Mouse (Mus musculus): Measurements from ENCODE around the gene Nlrp6. TPM values are rescaled to one million over a fixed set of nuclear protein-coding genes. Genes with fewer than 3 reads are reported as not detected.
"Not testable (repeated sequence)": the region's sequence is repeated elsewhere in the genome, so short reads cannot be mapped to it uniquely, and the experiment has no call there.

The Nlrp6 gene
- polyA plus RNA-seq, 1 experiment from 2014 or later, result 0.20 TPM

DNA sequence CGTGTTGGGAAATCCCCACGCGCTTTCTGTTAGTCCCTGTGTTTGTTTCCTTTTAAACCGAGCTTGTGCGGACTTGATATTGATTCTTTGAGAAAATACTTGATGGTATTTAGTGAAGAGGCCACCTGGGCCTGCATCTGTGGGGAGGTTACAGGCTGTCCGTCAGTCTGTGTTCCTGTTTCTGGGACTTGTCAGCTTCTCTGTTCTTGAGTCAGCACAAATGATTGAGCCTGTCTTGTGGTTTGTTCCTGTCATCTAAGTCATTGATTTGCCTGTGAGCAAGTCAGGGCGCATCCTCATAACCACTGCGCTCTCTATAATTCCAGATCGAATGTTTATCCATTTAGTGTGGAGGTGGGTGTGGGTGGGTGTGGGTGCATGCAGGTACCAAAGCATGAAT lies 56.0 kb downstream of the Nlrp6 start:
- not testable (repeated sequence) for H3K4me2 ChIP-seq; ATAC-seq (ENCODE audit: extremely low read depth, insufficient number of reproducible peaks, low FRiP score, low TSS enrichment); H3K4me1 ChIP-seq; H3K27ac ChIP-seq (replicated peaks); H3K4me3 ChIP-seq; H3K36me3 ChIP-seq; H3K9ac ChIP-seq; H3K9me3 ChIP-seq
- WGBS, result 83% methylated on average over 9 of the region's 9 CpGs
- peaks cover 30% of the 10 kb centered on the region for H3K27me3 ChIP-seq (replicated peaks)

Other genes starting within 250 kb of the Nlrp6 start
- gene Olfr45, start 239.0 kb upstream of the Nlrp6 start, polyA plus RNA-seq (2015; fragmentation: Nextera tagmentation; extraction: Ambion mirVana), result not detected in 2 replicates
- gene Olfr541, start 223.6 kb upstream of the Nlrp6 start, polyA plus RNA-seq (2015; fragmentation: Nextera tagmentation; extraction: Ambion mirVana), result not detected in 2 replicates
- gene Cyp2e1, start 157.2 kb upstream of the Nlrp6 start, polyA plus RNA-seq (2015; fragmentation: Nextera tagmentation; extraction: Ambion mirVana), result not detected in 2 replicates
- 0.23 and 0.29 TPM in 2 replicates for gene Syce1, start 133.1 kb upstream of the Nlrp6 start, polyA plus RNA-seq (2015; fragmentation: Nextera tagmentation; extraction: Ambion mirVana)
- 0.66 and 0.90 TPM in 2 replicates for gene Zfp941, start 98.7 kb upstream of the Nlrp6 start, polyA plus RNA-seq (2015; fragmentation: Nextera tagmentation; extraction: Ambion mirVana)
- 0.24 and 0.90 TPM in 2 replicates for gene Urah, start 85.9 kb upstream of the Nlrp6 start, polyA plus RNA-seq (2015; fragmentation: Nextera tagmentation; extraction: Ambion mirVana)
- not detected in 2 replicates for gene Scgb1c1, start 75.4 kb upstream of the Nlrp6 start, polyA plus RNA-seq (2015; fragmentation: Nextera tagmentation; extraction: Ambion mirVana)
- gene Odf3, start 73.1 kb upstream of the Nlrp6 start, polyA plus RNA-seq (2015; fragmentation: Nextera tagmentation; extraction: Ambion mirVana), result 0.09 TPM in 1 of 2 replicates, not detected in the other
- not detected in 2 replicates for gene Gm45785, start 64.6 kb upstream of the Nlrp6 start, polyA plus RNA-seq (2015; fragmentation: Nextera tagmentation; extraction: Ambion mirVana)
- 40.1 and 46.2 TPM in 2 replicates for gene Ric8a, start 63.9 kb upstream of the Nlrp6 start, polyA plus RNA-seq (2015; fragmentation: Nextera tagmentation; extraction: Ambion mirVana)
- gene Bet1l, start 63.3 kb upstream of the Nlrp6 start, polyA plus RNA-seq (2015; fragmentation: Nextera tagmentation; extraction: Ambion mirVana), result 28.6 and 29.0 TPM in 2 replicates
- gene Psmd13, start 38.9 kb upstream of the Nlrp6 start, polyA plus RNA-seq (2015; fragmentation: Nextera tagmentation; extraction: Ambion mirVana), result 164 and 190 TPM in 2 replicates
- 40.7 and 48.7 TPM in 2 replicates for gene Sirt3, start 38.6 kb upstream of the Nlrp6 start, polyA plus RNA-seq (2015; fragmentation: Nextera tagmentation; extraction: Ambion mirVana)
- 142 and 148 TPM in 2 replicates for gene Cox8b, start 20.5 kb upstream of the Nlrp6 start, polyA plus RNA-seq (2015; fragmentation: Nextera tagmentation; extraction: Ambion mirVana)
- gene Pgghg, start 20.5 kb downstream of the Nlrp6 start, polyA plus RNA-seq (2015; fragmentation: Nextera tagmentation; extraction: Ambion mirVana), result 13.1 and 13.8 TPM in 2 replicates
- gene Ifitm5, start 29.4 kb downstream of the Nlrp6 start, polyA plus RNA-seq (2015; fragmentation: Nextera tagmentation; extraction: Ambion mirVana), result 1.2 TPM in 2 replicates
- not detected in 2 replicates for gene Gm45717, start 35.0 kb downstream of the Nlrp6 start, polyA plus RNA-seq (2015; fragmentation: Nextera tagmentation; extraction: Ambion mirVana)
- gene Ifitm2, start 35.1 kb downstream of the Nlrp6 start, polyA plus RNA-seq (2015; fragmentation: Nextera tagmentation; extraction: Ambion mirVana), result 505 and 535 TPM in 2 replicates
- 9.7 and 15.9 TPM in 2 replicates for gene Ifitm1, start 46.3 kb downstream of the Nlrp6 start, polyA plus RNA-seq (2015; fragmentation: Nextera tagmentation; extraction: Ambion mirVana)
- 73.2 and 78.1 TPM in 2 replicates for gene Ifitm3, start 89.9 kb downstream of the Nlrp6 start, polyA plus RNA-seq (2015; fragmentation: Nextera tagmentation; extraction: Ambion mirVana)
- gene Ifitm6, start 97.0 kb downstream of the Nlrp6 start, polyA plus RNA-seq (2015; fragmentation: Nextera tagmentation; extraction: Ambion mirVana), result 0.24 and 0.31 TPM in 2 replicates
- gene Gm17387, start 108.2 kb downstream of the Nlrp6 start, polyA plus RNA-seq (2015; fragmentation: Nextera tagmentation; extraction: Ambion mirVana), result not detected in 2 replicates
- 1.6 and 2.7 TPM in 2 replicates for gene B4galnt4, start 140.2 kb downstream of the Nlrp6 start, polyA plus RNA-seq (2015; fragmentation: Nextera tagmentation; extraction: Ambion mirVana)
- 0.31 and 0.72 TPM in 2 replicates for gene Pkp3, start 157.3 kb downstream of the Nlrp6 start, polyA plus RNA-seq (2015; fragmentation: Nextera tagmentation; extraction: Ambion mirVana)
- gene Sigirr, start 179.7 kb downstream of the Nlrp6 start, polyA plus RNA-seq (2015; fragmentation: Nextera tagmentation; extraction: Ambion mirVana), result 3.4 and 3.5 TPM in 2 replicates
- gene Ano9, start 196.9 kb downstream of the Nlrp6 start, polyA plus RNA-seq (2015; fragmentation: Nextera tagmentation; extraction: Ambion mirVana), result 0.21 and 0.23 TPM in 2 replicates
- gene Ptdss2, start 201.5 kb downstream of the Nlrp6 start, polyA plus RNA-seq (2015; fragmentation: Nextera tagmentation; extraction: Ambion mirVana), result 57.9 and 66.4 TPM in 2 replicates

All from heart, embryonic 13.5 days (tissue).